Mouse (Mus musculus): Measurements from ENCODE around the gene Klrb1f.
"Not testable (repeated sequence)": the region's sequence is repeated elsewhere in the genome, so short reads cannot be mapped to it uniquely, and the experiment has no call there.

The Klrb1f gene

GRCm38 (mm10) chr6:129042470-129042869 lies 3.2 kb upstream of the Klrb1f start:
- POLR2A ChIA-PET, result no interaction called here
- CTCF ChIA-PET, result no interaction called here

- ChIA-PET CTCF (no interaction called here), POLR2A (no interaction called here)
These were observed 2.7 kb downstream of the Klrb1f start for GRCm38 (mm10) chr6:129048381-129048780.

- CTCF ChIA-PET, result interaction anchor here in 1 of 4 experiments (1.3 kb wide), 1 partner anchor 189 kb away, joined by 4 read pairs; no protein-coding TSS in a partner anchor
- POLR2A ChIA-PET, result interaction anchor here in 1 of 4 experiments (0.6 kb wide), 2 partner anchors 48 to 189 kb away, joined by 3 to 5 read pairs; no protein-coding TSS in a partner anchor
These were observed 3.3 kb downstream of the Klrb1f start for GRCm38 (mm10) chr6:129048857-129049473.

- POLR2A ChIA-PET, result interaction anchor here in 1 of 4 experiments (0.6 kb wide), 2 partner anchors 47 to 188 kb away, joined by 3 to 5 read pairs; no protein-coding TSS in a partner anchor
- CTCF ChIA-PET, result interaction anchor here in 1 of 4 experiments (1.3 kb wide), 1 partner anchor 188 kb away, joined by 4 read pairs; no protein-coding TSS in a partner anchor
These were observed 4.0 kb downstream of the Klrb1f start for GRCm38 (mm10) chr6:129049596-129050251.

- POLR2A ChIA-PET, result no interaction called here
- CTCF ChIA-PET, result no interaction called here
These were observed 5.4 kb downstream of the Klrb1f start for GRCm38 (mm10) chr6:129051086-129051485.

- ChIA-PET POLR2A (no interaction called here), CTCF (no interaction called here)
These were observed 6.0 kb downstream of the Klrb1f start for GRCm38 (mm10) chr6:129051731-129052130.

- CTCF ChIA-PET, result no interaction called here
- POLR2A ChIA-PET, result no interaction called here
These were observed 10.5 kb downstream of the Klrb1f start for GRCm38 (mm10) chr6:129056237-129056636.

GRCm38 (mm10) chr6:129058013-129058412 lies 12.3 kb downstream of the Klrb1f start:
- ChIA-PET CTCF (no interaction called here), POLR2A (interaction anchor here in 2 of 4 experiments (0.6 kb wide), 2 partner anchors 180 to 610 kb away, joined by 3 to 5 read pairs; no protein-coding TSS in a partner anchor)

GRCm38 (mm10) chr6:129065407-129065806 lies 19.7 kb downstream of the Klrb1f start:
- POLR2A ChIA-PET, result no interaction called here
- CTCF ChIA-PET, result no interaction called here

- ChIA-PET CTCF (no interaction called here), POLR2A (no interaction called here)
These were observed 20.2 kb downstream of the Klrb1f start for GRCm38 (mm10) chr6:129065857-129066256.

GRCm38 (mm10) chr6:129066530-129066929 lies 20.8 kb downstream of the Klrb1f start:
- CTCF ChIA-PET, result no interaction called here
- POLR2A ChIA-PET, result no interaction called here

- ChIA-PET POLR2A (no interaction called here), CTCF (no interaction called here)
These were observed 21.3 kb downstream of the Klrb1f start for GRCm38 (mm10) chr6:129066986-129067385.

GRCm38 (mm10) chr6:129085098-129085497 lies 39.4 kb downstream of the Klrb1f start:
- CTCF ChIA-PET, result no interaction called here
- POLR2A ChIA-PET, result no interaction called here

- POLR2A ChIA-PET, CTCF ChIA-PET: not testable (repeated sequence)
These were observed 40.3 kb downstream of the Klrb1f start for GRCm38 (mm10) chr6:129086031-129086430.

- POLR2A ChIA-PET, result no interaction called here
- CTCF ChIA-PET, result no interaction called here
These were observed 42.5 kb downstream of the Klrb1f start for GRCm38 (mm10) chr6:129088161-129088560.

GRCm38 (mm10) chr6:129088596-129088995 lies 42.9 kb downstream of the Klrb1f start:
- POLR2A ChIA-PET, CTCF ChIA-PET: not testable (repeated sequence)

- POLR2A ChIA-PET, result interaction anchor here in 1 of 4 experiments (0.6 kb wide), 1 partner anchor 249 kb away, joined by 3 read pairs; no protein-coding TSS in a partner anchor
- CTCF ChIA-PET, result interaction anchor here in 2 of 4 experiments (0.6 to 2.0 kb wide), 2 partner anchors 143 to 298 kb away, joined by 7 to 10 read pairs; no protein-coding TSS in a partner anchor
These were observed 49.5 kb downstream of the Klrb1f start for GRCm38 (mm10) chr6:129095166-129095565.

- ChIA-PET CTCF (no interaction called here), POLR2A (no interaction called here)
These were observed 52.2 kb downstream of the Klrb1f start for GRCm38 (mm10) chr6:129097929-129098328.

- CTCF ChIA-PET, POLR2A ChIA-PET: not testable (repeated sequence)
These were observed 55.1 kb downstream of the Klrb1f start, which contains the start of gene Clec2e for GRCm38 (mm10) chr6:129100794-129101193. Gene Clec2e (minus strand): TSS chr6:129100913.

- POLR2A ChIA-PET, result no interaction called here
- CTCF ChIA-PET, result no interaction called here
These were observed 55.9 kb downstream of the Klrb1f start for GRCm38 (mm10) chr6:129101604-129102003.

Data from embryonic stem cell, embryonic (primary cell).